Mouse (Mus musculus): ENCODE data around the gene Cxcl10.
"Not testable (repeated sequence)": the region's sequence is repeated elsewhere in the genome, so short reads cannot be mapped to it uniquely, and the experiment has no call there.

The Cxcl10 gene

GRCm38 (mm10) chr5:92368392-92368791 is 19.7 kb upstream of the Cxcl10 start:
- DNase-seq: peak; percentile 58

GRCm38 (mm10) chr5:92366565-92366964 is 17.9 kb upstream of the Cxcl10 start:
- DNase-seq: no peak

- peak; percentile 42 for DNase-seq
These were observed 16.5 kb upstream of the Cxcl10 start for GRCm38 (mm10) chr5:92365146-92365705.

GRCm38 (mm10) chr5:92364011-92364410 is 15.3 kb upstream of the Cxcl10 start:
- no peak for DNase-seq

GRCm38 (mm10) chr5:92363179-92363578 is 14.5 kb upstream of the Cxcl10 start:
- no peak for DNase-seq

GRCm38 (mm10) chr5:92358767-92359455 is 10.2 kb upstream of the Cxcl10 start:
- DNase-seq: no peak

GRCm38 (mm10) chr5:92358033-92358432 is 9.3 kb upstream of the Cxcl10 start:
- DNase-seq: no peak

- DNase-seq: no peak
These were observed 4.8 kb upstream of the Cxcl10 start for GRCm38 (mm10) chr5:92353517-92353916.

- DNase-seq: not testable (repeated sequence)
These were observed 4.0 kb upstream of the Cxcl10 start for GRCm38 (mm10) chr5:92352716-92353115.

GRCm38 (mm10) chr5:92349731-92350130 is 1.0 kb upstream of the Cxcl10 start:
- DNase-seq: no peak

- no peak for DNase-seq
These were observed 3.7 kb downstream of the Cxcl10 start for GRCm38 (mm10) chr5:92345006-92345405.

- DNase-seq: no peak
These were observed 8.1 kb downstream of the Cxcl10 start for GRCm38 (mm10) chr5:92340606-92341005.

- no peak for DNase-seq
These were observed 11.9 kb downstream of the Cxcl10 start for GRCm38 (mm10) chr5:92336743-92337142.

GRCm38 (mm10) chr5:92332359-92332840 is 16.3 kb downstream of the Cxcl10 start:
- DNase-seq: no peak

- DNase-seq: no peak
These were observed 16.9 kb downstream of the Cxcl10 start, which contains the start of gene Art3 for GRCm38 (mm10) chr5:92331635-92332338. Gene Art3 (plus strand): TSS chr5:92331827.

- no peak for DNase-seq
These were observed 17.6 kb downstream of the Cxcl10 start for GRCm38 (mm10) chr5:92331122-92331521.

- no peak for DNase-seq
These were observed 20.8 kb downstream of the Cxcl10 start, which contains the start of gene Cxcl9 for GRCm38 (mm10) chr5:92327929-92328328. Gene Cxcl9 (minus strand): TSS chr5:92328079.

GRCm38 (mm10) chr5:92327367-92327766 is 21.3 kb downstream of the Cxcl10 start:
- DNase-seq: no peak

- DNase-seq: no peak
These were observed 25.4 kb downstream of the Cxcl10 start for GRCm38 (mm10) chr5:92323264-92323663.

GRCm38 (mm10) chr5:92322612-92323011 is 26.1 kb downstream of the Cxcl10 start:
- DNase-seq: no peak

GRCm38 (mm10) chr5:92321631-92322400 is 26.9 kb downstream of the Cxcl10 start:
- DNase-seq: no peak

- no peak for DNase-seq
These were observed 30.1 kb downstream of the Cxcl10 start for GRCm38 (mm10) chr5:92318596-92318995.

- no peak for DNase-seq
These were observed 30.6 kb downstream of the Cxcl10 start for GRCm38 (mm10) chr5:92318119-92318518.
